Mouse (Mus musculus) MEL (cell line): ENCODE data around the gene Eif3j1. TPM values are rescaled to one million over a fixed set of nuclear protein-coding genes. Genes with fewer than 3 reads are reported as not detected.

Experiments used
- DNase-seq: peaks from one replicate; pipeline ENCODE4 v3.0.0; 2011; ENCODE audit warnings: low read depth, low spot score
- H3K27ac ChIP-seq: 2 replicates; pipeline ENCODE4 v1.5.1; 2012; ENCODE audit warnings: low read depth, mild to moderate bottlenecking, control low read depth, low read length, moderate library complexity; ENCODE audit not compliant: control insufficient read depth
- H3K27me3 ChIP-seq, 2 experiments: fragments of 150-350 bp in 1 of 2; sonication (generic) in 1 of 2; 2 replicates each; pipeline ENCODE4 v1.6.1; 2012; ENCODE audit warnings: low read length in 2 of 2, mild to moderate bottlenecking in 2 of 2, improper control_type of control experiment in 1 of 2, moderate library complexity in 1 of 2; ENCODE audit not compliant: insufficient read depth in 2 of 2, control insufficient read depth in 1 of 2
- H3K36me3 ChIP-seq, 2 experiments: 2 replicates each; pipeline ENCODE4 v1.6.1; 2012 to 2014; ENCODE audit warnings: low read length in 2 of 2, improper control_type of control experiment in 1 of 2, inconsistent platforms in 1 of 2, mild to moderate bottlenecking in 1 of 2; ENCODE audit not compliant: insufficient read depth in 2 of 2, control insufficient read depth in 1 of 2
- H3K4me1 ChIP-seq, 2 experiments: fragments of 150-350 bp in 1 of 2; sonication (generic) in 1 of 2; 2 replicates each; pipeline ENCODE4 v1.6.1; 2012; ENCODE audit warnings: low read length in 2 of 2, improper control_type of control experiment in 1 of 2, mild to moderate bottlenecking in 1 of 2; ENCODE audit not compliant: insufficient read depth in 2 of 2, control insufficient read depth in 1 of 2
- H3K4me3 ChIP-seq, 2 experiments: fragments of 150-350 bp in 1 of 2; sonication (generic) in 1 of 2; 2 replicates each; pipeline ENCODE4 v1.5.1; 2012; ENCODE audit warnings: low read depth in 2 of 2, low read length in 2 of 2, mild to moderate bottlenecking in 2 of 2, moderate library complexity in 2 of 2, control low read depth in 1 of 2, improper control_type of control experiment in 1 of 2; ENCODE audit not compliant: control insufficient read depth in 1 of 2, insufficient read depth in 1 of 2
- H3K79me2 ChIP-seq: 2 replicates; pipeline ENCODE4 v1.6.1; 2012; ENCODE audit warnings: mild to moderate bottlenecking, low read length, moderate library complexity; ENCODE audit not compliant: control insufficient read depth, poor library complexity, insufficient read depth
- H3K9ac ChIP-seq: 2 replicates; pipeline ENCODE4 v1.6.1; 2012; ENCODE audit warnings: low read depth, mild to moderate bottlenecking, control low read depth, low read length, moderate library complexity; ENCODE audit not compliant: control insufficient read depth, poor library complexity, severe bottlenecking
- H3K9me3 ChIP-seq: fragments of 150-350 bp; sonication (generic); replicated peaks from 2 replicates; pipeline ENCODE4 v1.6.1; 2012; ENCODE audit warnings: mild to moderate bottlenecking, low read length, improper control_type of control experiment, moderate library complexity; ENCODE audit not compliant: insufficient read depth
- ETS1 ChIP-seq: IDR thresholded peaks from 2 replicates; pipeline ENCODE4 v1.6.1; 2012; ENCODE audit warnings: low read depth, mild to moderate bottlenecking, inconsistent platforms, low read length, improper control_type of control experiment, moderate library complexity
- GATA1 ChIP-seq: IDR thresholded peaks from 2 replicates; pipeline ENCODE4 v1.6.1; 2011; ENCODE audit warnings: low read depth, low read length, improper control_type of control experiment
- JUND ChIP-seq: IDR thresholded peaks from 2 replicates; pipeline ENCODE4 v1.6.1; 2011; ENCODE audit warnings: low read depth, mild to moderate bottlenecking, improper control_type of control experiment, low read length
- MAX ChIP-seq: IDR thresholded peaks from 2 replicates; pipeline ENCODE4 v1.6.1; 2011; ENCODE audit warnings: low read length, improper control_type of control experiment
- MEF2A ChIP-seq: IDR thresholded peaks from 2 replicates; pipeline ENCODE4 v1.6.1; 2014; ENCODE audit warnings: low read depth, mild to moderate bottlenecking, inconsistent platforms, low read length, improper control_type of control experiment; ENCODE audit not compliant: poor library complexity, insufficient replicate concordance, severe bottlenecking; ENCODE audit errors: extremely low read depth
- MYC ChIP-seq: IDR thresholded peaks from 2 replicates; pipeline ENCODE4 v1.6.1; 2011; ENCODE audit warnings: low read depth, mild to moderate bottlenecking, low read length, improper control_type of control experiment, moderate library complexity
- POLR2A ChIP-seq, 2 experiments: IDR thresholded peaks; 2 replicates each; pipeline ENCODE4 v1.6.1; 2011 to 2012; ENCODE audit warnings: low read length in 2 of 2, mild to moderate bottlenecking in 2 of 2, control low read depth in 1 of 2, improper control_type of control experiment in 1 of 2, low read depth in 1 of 2, moderate library complexity in 1 of 2; ENCODE audit not compliant: control insufficient read depth in 1 of 2, insufficient read depth in 1 of 2, poor library complexity in 1 of 2
- POLR2AphosphoS5 ChIP-seq: IDR thresholded peaks from 2 replicates; pipeline ENCODE4 v1.6.1; 2012; ENCODE audit warnings: low read depth, borderline replicate concordance, mild to moderate bottlenecking, inconsistent platforms, low read length, moderate library complexity, mixed read lengths
- SIN3A ChIP-seq: IDR thresholded peaks from 2 replicates; pipeline ENCODE4 v1.6.1; 2012; ENCODE audit warnings: low read length, improper control_type of control experiment, inconsistent platforms
- TCF12 ChIP-seq: IDR thresholded peaks from 2 replicates; pipeline ENCODE4 v1.6.1; 2014; ENCODE audit warnings: low read depth, mild to moderate bottlenecking, inconsistent platforms, low read length, improper control_type of control experiment, moderate library complexity
- UBTF ChIP-seq: IDR thresholded peaks from 2 replicates; pipeline ENCODE4 v1.6.1; 2012; ENCODE audit warnings: low read depth, mild to moderate bottlenecking, inconsistent platforms, low read length, improper control_type of control experiment, moderate library complexity, borderline replicate concordance; ENCODE audit not compliant: insufficient read depth
- ZNF384 ChIP-seq: IDR thresholded peaks from 2 replicates; pipeline ENCODE4 v1.6.1; 2012; ENCODE audit warnings: low read depth, mild to moderate bottlenecking, inconsistent platforms, low read length, improper control_type of control experiment
- polyA plus RNA-seq, 2 experiments: library from polyadenylated mRNA; stranded (reverse) in 1 of 2; unstranded in 1 of 2; fragments of >175 nt in 1 of 2; fragments of >200 nt in 1 of 2; gene quantifications; 2 replicates each; pipeline versions ENCODE4 v1.2.1 to v1.2.4; 2012; ENCODE audit warnings: low replicate concordance in 2 of 2, low read depth in 1 of 2; ENCODE audit not compliant: insufficient read length in 2 of 2, insufficient read depth in 1 of 2, missing spikeins in 1 of 2
- total RNA-seq: library from RNA; depleted of rRNA; stranded (reverse); fragments of 300-350 nt; gene quantifications from 2 replicates; pipeline ENCODE4 v1.2.3, GENCODE M21; 2012

The Eif3j1 gene
- total and polyA plus RNA-seq, 3 experiments, result 8.5 to 12.5 TPM; not detected in 1

DNA sequence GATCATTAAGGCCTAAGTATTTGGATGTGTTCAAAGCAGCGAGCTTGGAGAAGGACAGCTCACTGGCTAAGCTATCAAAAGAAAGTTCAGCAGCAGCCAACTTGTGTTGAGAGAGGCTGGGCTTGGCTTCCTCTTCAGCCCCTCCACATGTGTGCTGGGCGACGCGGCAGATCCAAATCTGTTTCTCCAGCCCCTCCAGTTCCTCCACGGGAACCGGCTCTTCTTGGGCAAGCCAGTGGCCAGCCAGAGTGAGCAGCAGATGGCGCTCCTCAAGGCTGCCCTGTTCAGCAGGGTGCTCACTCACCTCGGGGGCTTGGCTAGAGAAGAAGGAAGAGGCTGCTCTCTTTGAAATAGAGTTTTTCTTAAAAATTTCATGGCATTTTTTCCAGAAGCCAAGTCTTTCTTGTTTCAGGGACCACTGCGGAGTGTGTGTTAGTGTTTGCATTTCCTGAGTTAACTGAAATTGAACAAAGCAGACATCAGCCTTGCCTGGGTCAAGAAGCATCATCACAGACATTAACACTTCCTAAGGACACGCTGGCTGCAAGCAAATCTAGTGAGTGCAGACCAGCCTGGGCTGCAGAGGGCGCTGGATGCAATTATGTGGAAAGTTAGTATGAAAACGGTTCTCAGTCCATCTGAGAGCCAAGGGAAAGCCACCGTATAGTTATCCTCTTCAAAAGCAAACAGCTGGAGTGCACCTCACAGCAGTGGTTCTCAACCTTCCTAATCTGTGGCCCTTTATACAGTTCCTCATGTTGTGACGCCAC, 37.0 kb downstream of the Eif3j1 start (continued):
- no peak for TF ChIP-seq MYC
- TF ChIP-seq SIN3A, result no peak
- TF ChIP-seq ZNF384, result no peak
- no peak for TF ChIP-seq ETS1

DNA sequence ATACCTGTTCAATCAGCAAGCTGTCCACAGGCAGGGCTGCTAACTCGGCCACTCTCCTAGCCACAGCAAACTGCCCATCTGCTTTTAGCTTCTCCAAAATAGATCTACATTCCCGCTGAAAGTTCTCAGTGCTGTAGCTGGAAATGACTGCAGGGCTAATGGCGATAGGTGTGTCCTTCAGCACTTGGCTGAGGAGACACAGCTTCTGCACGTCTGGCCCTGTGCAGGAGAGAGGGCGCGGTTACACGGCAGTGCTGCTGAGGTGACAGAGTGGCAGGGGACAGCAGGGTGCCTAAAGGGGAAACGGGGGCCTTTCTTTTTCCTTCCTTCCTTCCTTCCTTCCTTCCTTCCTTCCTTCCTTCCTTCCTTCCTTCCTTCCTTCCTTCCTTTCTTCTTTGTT, 37.9 kb downstream of the Eif3j1 start:
- TF ChIP-seq GATA1 (no peak), UBTF (no peak), MEF2A (no peak), POLR2A (IDR thresholded peaks at IDR 0.05; ENCODE audit: control insufficient read depth in 1 of 2, insufficient read depth in 1 of 2, low read depth in 1 of 2, low read length in 2 of 2, poor library complexity in 1 of 2) (no peak), TCF12 (no peak)
- TF ChIP-seq, all 39 proteins: peak for 0
- Histone ChIP-seq H3K27ac (no peak overlapping the region), H3K4me3 (no peak overlapping the region), H3K9me3 (no peaks in the 10 kb centered on the region), H3K36me3 (no peaks in the 10 kb centered on the region; a peak in 1 of 4 replicates), H3K9ac (no peak overlapping the region), H3K79me2 (no peaks in the 10 kb centered on the region), H3K27me3 (no peaks in the 10 kb centered on the region), H3K4me1 (no peaks in the 10 kb centered on the region)
- DNase-seq, result no peak

DNA sequence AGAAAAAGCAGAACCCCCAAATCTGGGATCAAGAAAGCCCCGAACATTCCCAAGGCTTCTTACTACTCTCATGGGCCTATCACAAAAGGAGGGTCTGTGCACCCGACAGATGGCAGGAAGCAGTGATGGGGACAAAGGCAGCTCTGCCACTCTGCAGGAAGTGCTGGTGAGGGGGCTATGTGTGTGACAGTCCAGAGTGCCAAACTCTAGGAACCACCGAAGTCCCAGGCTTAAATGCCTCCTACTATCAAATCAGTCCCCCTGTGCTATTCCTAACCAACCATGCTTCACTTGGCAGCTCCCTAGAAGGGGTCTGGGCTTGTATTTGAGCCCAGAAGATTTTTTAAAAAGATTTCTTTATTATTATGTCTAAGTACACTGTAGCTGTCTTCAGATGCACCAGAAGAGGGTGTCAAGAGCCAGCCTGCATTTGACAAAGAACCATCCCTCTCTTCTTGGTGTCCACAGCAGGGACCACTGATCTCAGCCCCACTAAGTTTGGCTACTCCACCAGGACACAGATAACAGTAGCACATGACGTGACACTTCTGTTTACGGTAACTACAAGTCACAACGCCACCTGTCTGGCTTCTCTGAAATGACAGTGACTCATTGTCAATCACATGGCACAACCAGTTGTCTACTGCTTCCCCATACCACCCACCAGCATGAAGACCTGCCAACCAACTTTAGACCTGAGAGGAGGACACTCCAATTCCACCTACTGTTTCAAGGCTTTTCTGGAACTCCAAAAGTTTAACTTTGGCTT, 41.0 kb downstream of the Eif3j1 start:
- no peak overlapping the region for H3K4me3 ChIP-seq
- H3K36me3 ChIP-seq, result no peaks in the 10 kb centered on the region; a peak in 1 of 4 replicates
- H3K9me3 ChIP-seq, result no peaks in the 10 kb centered on the region
- no peaks in the 10 kb centered on the region for H3K4me1 ChIP-seq
- H3K27me3 ChIP-seq, result no peaks in the 10 kb centered on the region
- no peak overlapping the region for H3K9ac ChIP-seq
- DNase-seq, result peak; percentile 30
- H3K79me2 ChIP-seq, result no peaks in the 10 kb centered on the region
- TF ChIP-seq JUND (no peak), POLR2AphosphoS5 (no peak), MAX (no peak)
- H3K27ac ChIP-seq, result no peak overlapping the region
